Mouse (Mus musculus): ENCODE results near the gene Prepl.
A peak's percentile ranks its signal among the peaks of the same experiment; 100 is the strongest.

- peak; percentile 41 for TF ChIP-seq CTCF (IDR thresholded peaks at IDR 0.05)
- TF ChIP-seq EP300 (IDR thresholded peaks at IDR 0.05) = peak; percentile 96
These were observed at the start of gene Prepl, which contains the start of gene Camkmt for GRCm38 (mm10) chr17:85090120-85091099.

All from lung, postnatal 0 days (tissue).